Mouse (Mus musculus): ENCODE data around the gene Inpp5b.

DNA sequence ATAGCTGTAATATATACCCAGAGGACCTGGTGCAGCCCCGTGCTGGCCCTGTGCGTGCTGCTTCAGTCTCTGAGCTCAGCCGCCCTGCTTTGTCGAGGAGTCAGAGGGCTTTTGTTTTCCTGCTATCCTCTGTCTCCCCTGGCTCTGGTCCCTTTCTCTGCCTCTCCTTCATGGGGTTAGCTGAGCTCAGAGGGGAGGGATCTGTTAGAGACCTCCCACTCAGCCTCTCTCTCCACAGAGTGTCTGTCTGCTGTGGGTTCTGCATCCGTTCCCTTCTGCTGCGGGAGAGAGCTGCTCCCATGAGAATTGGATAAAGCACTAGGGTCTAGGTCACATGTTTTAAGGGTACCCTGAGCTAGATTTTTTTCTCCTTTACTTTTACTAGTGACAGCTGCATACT is 15.5 kb upstream of the Inpp5b start:
- TF ChIP-seq CTCF (IDR thresholded peaks at IDR 0.05; ENCODE audit: low read depth, low read length), result no peak
- no peak for TF ChIP-seq POLR2AphosphoS5 (IDR thresholded peaks at IDR 0.05; ENCODE audit: insufficient replicate concordance, low read depth, low read length)
- no peak for TF ChIP-seq GATA1 (IDR thresholded peaks at IDR 0.05; ENCODE audit: borderline replicate concordance, low read length)
- no peak for TF ChIP-seq TAL1 (conservative IDR thresholded peaks at IDR 0.05; ENCODE audit: low read depth, low read length)
